Mouse (Mus musculus): ENCODE measurements around the gene Fam213a.

The Fam213a gene

DNA sequence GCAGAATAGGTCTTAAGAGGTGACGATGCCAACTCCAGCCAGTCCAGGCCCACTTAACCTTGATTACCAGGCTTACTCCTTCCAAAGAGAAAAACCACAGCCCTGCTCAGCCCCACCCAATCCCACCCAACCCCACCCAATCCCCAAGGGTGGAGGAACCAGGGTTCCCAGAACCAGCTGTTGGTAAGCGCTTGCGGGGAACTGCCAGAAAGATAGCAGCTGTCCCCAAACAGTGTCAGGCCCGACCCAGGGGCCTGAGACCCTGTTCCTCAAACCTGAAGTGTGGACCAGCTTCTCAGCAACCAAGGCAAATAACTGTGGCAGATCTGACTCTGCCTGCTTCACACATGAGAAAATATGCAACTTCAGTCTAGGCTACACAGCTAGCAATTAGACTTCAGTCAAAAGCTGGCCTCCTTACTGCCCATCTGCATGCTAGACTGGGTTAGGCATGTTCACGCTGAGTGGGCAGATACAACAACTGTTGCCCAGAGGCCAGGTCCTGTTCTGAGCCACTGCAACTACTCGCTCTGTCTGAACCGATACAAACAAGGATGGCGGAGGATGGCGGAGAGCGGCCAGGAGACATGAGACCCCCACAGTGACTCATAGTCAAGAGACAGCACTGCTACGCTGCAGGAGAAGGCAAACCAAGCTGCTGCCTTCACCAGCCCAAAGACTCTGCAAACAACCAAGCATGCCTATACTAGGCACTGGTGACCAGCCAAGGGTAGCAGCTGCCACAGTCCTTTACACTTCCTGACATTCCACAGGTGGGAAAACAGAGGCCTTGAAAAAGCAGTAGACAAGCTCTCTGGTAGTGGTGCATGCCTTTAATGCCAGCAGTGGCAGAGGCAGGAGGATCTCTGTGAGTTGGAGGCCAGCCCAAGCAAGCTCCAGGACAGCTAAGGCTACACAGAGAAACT lies 51.0 kb downstream of the Fam213a start:
- peak; percentile 50 for DNase-seq

DNA sequence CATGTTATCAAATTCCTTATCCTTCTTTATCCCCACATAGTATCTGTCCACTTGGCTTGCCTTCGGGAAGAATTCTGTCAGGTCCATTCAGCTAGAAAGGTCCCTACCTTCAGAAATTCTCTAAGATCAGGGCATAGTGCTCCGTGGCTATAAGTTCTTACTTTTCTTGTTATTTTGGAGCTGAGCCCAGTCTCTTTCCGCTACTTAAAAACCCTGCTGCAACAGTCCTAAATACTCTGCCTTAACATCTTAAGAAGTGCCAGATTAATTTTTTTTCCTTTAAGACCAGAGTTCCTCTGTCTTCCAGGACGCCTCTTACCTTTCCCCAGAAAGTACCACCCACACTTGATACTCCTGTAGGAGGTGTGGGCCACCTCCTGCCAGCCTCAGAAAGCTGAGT lies 53.4 kb downstream of the Fam213a start:
- no peak for DNase-seq

DNA sequence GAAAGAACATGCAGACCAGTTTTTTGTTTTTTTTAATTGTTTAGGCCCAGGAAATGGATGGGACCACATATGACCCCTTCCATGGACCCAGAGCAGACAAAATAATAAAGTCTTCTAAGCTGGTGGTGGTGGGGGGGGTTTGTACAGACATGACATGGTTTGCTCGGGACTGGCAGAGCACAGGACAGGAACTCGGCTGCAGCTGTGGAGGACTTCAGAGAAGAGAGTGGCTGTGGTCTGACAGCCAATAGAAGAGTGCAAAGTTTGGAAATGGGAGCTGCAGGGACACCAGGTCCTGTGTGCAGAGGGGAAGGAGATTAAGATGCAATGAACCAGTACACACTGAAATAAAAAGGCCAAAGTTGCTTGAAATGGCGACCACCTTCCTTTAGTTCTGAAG lies 54.0 kb downstream of the Fam213a start:
- no peak for DNase-seq

DNA sequence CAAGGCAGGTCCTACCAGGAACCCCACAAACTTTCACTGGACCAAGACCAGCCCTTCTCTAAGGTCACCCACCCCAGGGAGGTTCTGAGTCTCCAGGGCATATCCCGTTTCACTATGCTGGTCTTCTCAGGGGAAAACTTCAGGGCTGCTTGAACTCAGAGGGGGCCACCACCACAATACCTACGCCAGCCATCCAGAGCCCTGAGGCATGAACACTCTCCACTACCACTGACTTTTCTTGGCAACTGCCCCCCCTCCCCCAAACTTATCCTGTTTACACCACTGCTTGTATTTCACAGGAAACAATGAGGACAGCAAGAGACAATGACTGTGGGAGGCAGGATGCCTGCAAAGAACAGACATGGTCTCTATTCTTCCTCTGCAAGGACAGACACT lies 54.6 kb downstream of the Fam213a start:
- DNase-seq, result peak; percentile 64

DNA sequence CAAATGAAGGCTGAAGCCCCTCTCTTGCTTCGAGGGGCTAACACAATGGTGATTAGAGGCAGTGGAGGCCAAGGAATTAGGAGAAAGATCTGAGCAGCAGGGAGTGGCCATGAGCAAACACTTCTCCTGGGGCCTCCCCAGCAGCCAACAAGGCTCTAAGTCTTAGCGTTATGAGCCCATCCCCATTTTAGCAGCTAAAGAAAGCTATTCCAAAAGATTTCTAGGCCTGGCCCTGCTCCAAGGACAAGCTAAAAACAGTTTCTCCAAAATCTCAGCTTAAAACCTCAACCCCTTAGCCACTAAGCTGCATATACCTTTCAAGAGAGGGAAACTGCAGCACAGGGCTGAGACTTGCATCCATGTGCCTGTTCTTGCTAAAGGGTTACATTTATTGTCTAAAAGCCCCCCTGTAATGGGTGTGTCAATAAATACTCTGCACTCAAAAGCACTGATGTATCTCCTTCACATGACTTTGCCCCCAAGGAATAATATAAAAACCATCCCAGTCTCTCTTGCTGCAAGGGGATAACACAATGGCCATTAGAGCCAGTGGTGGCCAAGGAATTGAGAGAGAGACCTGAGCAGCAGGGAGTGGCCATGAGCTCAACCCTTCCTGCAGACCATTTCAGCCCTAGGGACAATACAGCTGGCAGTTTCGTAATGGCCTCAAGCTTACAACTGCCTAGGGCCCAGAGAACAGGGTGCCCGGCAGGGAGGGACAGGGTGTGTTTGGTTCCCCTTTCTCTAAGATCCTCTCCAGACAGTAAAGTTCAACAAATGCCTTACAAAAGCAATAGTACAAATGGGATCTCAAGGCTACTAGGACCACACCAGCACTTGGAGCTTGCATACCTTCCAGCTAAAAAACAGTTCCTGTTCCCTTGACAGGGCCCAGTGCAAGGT lies 55.3 kb downstream of the Fam213a start:
- no peak for DNase-seq

DNA sequence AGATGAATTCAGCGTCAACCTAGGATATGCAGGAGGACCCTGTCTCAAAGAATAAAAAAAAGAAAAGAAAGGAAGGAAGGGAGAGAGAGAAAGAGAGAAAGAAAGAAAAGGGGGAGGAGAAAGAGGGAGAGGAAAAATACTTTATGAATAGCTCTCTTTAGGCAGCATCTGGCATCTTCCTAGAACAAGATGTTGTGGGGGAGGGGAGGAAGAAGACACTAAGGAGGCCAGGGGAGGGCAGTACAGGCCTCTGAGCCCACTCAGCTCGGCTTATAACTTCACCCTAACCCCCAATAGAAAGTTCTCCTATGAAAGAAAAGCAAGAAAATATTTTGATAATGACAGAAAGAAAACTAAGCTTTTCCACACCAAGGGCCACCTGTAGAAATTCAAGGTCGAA lies 56.0 kb downstream of the Fam213a start:
- DNase-seq, result no peak

DNA sequence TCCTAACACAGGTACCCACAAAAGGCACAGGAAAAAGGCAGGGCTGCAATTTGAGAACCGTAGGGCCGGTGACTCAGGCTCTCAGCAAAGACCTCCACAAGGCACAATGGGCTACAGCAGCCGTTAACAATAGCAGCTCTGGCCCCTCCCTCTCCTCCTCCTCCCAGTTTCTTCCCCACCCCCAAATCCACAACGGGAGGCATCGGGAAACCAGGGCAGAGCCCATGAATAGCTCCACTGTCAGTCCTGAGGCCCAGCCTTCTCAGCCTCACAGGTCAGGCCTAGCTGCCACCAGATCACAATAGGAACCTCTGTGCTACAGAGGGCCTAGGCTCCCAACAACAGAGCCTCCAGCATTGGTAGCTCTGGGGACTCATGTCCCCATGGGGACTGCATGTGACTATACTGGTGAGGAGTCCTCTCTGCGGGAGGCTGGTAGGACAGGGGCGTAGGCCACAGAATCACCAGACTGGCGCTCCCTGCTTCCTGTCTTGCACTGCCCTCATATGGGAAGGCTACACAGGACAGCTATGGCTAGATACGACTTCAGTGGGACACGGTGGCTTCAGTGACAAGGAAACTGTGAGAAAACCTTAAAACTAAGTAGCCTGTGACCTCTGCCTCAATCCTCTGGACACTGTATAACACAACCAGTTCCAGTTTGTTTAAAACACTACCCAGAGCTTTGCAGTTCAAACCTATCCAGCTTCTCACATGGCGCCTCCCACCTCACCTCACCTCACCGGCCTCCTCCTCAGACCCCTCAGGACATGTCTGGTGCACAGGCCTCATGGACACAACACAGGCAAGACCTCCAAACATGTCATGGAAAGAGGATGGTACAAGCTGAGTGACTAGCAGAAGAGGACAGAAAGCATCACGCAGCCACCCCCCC lies 57.1 kb downstream of the Fam213a start:
- peak; percentile 51 for DNase-seq

DNA sequence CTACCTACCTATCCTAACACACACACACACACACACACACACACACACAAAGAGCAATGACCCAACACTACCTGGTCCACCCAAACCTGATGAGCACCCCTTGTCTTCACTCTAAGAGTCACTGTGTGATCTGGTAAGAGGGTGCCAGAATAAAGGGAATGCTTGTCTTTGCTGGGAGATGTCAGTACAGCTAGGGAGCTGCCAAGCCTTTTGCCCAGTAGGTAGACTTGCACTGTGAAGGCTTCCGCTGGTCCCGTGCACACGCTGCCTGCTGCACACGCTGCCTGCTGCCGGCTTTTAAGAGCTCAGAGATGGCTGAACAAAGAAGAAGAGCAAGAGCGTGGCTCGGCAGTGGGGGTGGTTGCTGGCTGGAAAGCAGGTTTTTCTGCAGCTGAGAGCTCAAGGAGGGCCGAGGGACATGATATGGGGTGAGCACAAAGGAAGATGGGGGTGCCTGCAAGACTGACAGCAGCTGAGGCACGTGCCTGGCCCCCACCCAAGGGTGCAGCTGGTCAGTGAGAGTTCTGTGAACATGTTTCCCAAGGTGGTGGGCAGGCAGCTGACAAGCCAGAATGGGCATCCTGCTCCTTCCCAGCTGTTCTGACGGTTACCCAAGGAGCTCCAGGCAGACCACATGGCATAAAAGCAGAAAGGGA lies 57.9 kb downstream of the Fam213a start:
- no peak for DNase-seq

DNA sequence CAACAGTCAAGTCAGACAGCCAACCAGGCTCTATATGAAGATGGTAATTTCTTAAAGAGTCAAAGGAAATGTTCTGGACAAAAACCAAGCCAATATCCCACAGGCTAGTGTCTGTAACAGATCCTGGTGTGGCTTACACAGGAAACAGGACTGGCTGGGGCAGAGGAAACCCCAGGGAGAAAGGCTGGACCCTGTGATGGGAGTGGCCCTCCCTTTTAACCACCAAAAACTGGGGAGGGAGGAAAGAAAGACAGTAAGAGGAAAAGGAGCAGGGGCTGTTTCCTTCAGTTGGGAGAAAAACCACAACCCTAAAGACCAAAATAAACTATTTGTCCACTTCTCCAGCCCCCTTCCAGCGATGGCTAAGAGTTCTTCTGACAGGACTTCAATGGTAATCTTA lies 58.4 kb downstream of the Fam213a start:
- DNase-seq, result no peak

DNA sequence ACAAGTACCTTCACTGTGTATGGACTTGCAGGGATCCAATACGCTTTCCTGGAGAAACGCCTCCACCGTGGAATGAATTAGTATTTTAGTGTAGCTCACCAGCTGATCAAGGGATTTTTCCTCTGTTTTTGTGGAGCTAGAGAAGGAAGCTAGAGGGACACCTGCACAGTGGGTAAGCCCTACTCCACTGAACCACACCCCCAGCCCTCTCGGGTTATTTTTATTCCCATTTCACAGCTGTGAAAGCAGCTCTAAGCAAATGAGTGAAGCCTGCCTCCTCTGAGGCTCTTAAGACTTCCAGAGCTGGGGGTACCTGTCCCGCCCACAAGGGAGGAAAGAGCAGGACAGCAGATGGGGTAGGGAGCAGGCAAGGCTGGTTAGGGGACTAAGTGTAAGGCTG lies 60.2 kb downstream of the Fam213a start:
- DNase-seq, result no peak

DNA sequence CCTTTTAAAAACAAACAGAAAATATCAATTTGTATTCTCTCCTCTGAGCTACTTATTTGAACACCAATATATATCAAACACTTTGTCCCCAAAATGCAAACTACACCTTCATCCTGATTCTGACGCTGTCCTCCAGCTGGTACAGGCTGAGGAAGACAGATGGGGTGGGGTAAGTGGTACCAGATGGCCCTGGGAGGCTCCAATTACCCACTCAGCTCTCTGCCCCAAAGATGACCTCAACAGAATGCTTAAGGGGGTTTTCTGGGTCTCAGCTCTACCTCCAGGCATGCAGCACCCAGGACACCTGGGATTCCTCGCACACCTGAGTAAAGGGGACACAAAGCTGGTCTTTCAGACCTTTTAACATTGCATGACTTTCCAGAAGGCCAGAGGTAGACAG lies 60.9 kb downstream of the Fam213a start:
- no peak for DNase-seq

DNA sequence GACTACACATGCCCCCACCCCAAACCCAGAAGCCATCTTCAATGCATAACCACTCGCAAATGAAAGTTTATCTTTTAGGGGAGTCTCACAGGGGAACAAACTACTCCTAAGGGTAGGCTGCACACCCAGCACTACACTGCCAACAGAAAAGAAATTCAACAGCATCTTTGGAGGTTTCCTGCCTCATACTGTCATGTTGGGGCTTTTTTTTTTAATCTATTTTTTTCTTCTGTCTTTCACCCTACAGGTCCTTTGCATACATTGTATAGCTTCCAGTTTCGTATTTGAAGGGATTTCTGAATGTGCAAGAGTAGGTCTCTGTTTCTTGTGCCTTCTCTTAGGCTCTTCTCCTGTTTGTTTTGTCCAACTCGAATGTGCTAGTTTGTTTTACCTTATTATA lies 61.3 kb downstream of the Fam213a start:
- no peak for DNase-seq

DNA sequence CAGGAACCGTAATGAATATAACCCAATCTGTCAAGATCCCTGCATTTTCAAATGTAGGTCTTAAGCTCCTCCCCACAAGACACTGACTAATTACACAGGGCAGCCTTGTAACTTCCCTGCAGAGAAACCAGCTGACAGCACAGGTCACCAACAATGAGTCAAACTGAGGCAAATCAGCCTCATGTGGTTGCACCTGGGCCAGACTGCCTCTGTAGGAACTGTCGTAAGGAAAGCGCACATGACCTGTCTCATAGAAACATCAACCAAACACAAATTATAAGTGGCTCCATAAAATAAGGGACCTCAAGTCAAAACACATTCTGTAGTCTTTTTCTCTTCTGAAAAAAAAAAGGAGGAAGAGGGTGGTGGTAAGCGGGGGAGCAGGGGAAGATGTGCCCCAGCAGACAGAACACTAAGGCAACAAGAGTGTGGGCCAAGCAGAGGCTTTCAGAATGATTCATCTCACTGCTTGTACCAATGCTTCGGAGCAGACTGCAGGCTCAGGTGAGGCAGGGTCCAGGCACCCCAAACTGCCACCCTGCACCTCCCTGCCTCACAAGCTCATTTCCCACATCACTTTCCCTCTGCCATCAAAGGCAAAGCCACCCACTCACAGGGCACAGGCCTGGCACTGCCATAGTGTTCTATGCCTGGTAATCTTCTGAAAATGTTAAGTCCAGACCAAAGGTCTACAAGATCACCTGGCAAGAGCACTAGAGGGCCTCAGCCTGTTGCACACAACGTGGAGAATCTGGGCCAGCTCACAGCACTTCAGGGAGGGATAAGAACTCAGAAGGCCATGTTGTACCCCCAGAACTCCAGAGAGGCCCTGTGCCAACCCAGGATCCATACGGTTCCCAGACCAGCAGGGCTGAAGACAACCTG lies 63.6 kb downstream of the Fam213a start:
- DNase-seq, result peak; percentile 37

DNA sequence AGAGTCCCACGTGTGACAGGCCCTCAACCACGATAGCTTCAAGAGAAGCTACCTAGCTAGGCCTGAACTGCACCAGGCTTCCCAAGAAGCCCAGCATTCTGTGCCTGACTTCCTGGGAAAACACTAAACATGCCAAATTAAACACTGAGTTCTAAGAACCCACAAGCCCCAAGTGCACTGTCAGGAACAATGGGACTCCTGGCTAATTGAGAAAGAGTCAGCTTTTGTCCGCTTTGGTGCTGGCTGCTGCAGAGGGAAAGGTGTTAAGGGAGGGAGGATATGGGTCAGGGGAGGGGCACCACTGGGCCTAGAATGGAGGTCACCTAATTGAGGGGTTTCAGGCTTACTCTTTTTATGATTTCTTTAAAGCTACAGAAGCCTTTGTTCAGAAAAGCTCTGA lies 64.5 kb downstream of the Fam213a start:
- no peak for DNase-seq

DNA sequence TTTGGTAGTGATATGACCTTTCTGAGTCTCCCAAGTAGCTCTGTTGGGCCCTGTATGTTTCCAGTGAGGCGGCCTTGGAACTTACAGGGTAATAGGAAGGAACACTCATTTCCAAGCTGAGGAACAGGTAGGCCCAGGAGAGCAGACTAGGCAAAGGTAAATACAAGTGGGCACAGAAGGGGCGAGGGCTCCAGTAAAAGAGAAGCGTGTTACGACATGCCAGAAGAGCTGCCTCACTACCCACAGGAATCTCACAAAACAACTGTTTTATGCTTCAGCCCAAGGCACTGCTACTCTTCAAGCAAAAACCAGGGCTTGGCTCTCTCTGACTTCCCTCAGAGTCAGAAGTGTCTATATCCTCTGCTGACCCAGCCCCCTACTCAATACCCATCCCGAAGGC lies 65.1 kb downstream of the Fam213a start:
- DNase-seq, result no peak

DNA sequence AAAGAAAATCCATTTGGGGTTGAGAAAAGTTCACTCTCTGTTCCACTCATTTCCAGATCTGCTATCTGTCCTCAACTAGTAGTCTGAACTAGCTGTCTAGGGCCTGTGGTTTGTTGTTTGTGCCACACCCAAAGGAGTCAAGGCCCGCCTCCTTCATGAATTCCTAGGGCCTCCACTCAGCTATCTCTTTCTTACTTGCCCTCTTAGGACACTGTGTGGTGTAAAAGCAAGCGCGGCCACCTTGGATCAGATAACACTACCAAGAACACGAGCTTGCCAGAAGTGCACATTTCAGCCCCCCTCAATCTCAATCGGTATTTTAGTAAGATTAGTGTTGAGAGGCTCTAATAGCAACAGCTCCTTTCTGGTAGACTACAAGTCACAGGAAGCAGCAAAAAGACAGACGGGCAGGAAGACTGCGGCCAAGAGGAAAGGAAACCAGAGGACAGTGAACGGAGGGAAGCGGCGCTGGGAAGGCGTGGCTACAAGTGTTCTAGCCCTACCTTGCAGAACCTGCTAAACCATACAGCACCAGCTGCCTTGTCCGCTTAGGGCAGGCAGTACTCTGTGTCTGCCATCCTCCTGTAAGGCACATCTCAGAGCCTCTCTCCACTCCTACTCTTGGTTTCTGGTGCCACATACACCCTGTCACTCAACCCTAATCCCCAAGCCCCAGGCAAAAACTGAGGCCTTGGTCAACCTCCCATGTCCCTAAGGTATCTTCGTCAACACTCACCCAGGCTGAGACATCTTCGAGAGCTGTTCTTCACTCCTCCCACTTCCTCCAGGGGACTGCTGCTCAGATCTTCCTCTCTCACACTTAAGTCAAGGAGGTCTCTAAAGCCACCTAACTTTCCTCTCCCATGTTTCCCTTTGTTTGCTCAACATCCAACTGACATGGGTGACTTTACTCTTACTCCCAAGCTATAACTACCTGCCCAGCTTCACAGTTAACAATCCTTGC lies 65.9 kb downstream of the Fam213a start:
- DNase-seq, result no peak

DNA sequence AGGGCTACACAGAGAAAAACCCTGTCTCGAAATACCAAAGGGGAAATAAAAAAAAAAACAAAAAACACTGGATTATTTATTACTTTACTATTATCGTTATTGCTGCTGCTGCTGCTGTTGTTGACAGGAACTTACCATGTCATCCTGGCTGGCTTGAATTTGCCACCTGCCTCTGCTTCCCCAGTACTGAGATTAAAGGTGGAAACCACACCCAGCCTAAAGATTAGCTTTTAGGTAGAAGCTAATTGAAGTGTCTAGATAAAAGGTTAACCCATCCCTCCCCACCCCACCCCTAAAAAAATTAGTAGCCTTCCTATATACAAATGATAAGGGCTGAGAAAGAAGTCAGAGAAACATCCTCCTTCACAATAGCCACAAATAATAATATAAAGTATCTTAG lies 69.8 kb downstream of the Fam213a start:
- no peak for DNase-seq

Measured in kidney, adult 11 months (tissue).